ENCODE assay signal across 9 mouse cellular contexts in the genomic region with DNA sequence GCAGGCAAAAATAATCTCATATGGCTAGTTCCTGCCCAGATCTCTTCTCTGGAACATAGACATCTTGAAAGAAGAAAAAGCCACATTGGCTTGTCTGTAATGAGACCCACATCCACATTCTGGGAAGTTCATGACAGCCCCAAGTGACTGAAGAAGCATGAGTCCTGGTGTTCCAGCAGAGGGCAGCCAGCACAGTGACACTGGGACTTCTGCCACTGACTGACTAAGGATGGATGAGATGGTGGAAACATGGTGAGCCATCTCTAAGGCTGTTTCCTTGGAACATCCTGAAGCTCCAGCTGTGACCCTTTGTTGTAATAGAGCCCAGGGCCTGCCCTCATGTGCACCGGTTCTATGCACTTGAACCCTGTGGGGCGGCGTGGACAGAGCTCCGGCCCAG. TPM values are rescaled to one million over a fixed set of nuclear protein-coding genes. Genes with fewer than 3 reads are reported as not detected.
A peak's percentile ranks its signal among the peaks of the same experiment; 100 is the strongest.
DNase-seq lines count a peak whose midpoint lies in the region; ATAC-seq and TF ChIP-seq lines count a peak whose summit lies in the region.
"Had no signal": no experiment of that assay in that cellular context is flagged by ENCODE, and none has a peak within 500 bp of the region (broad histone marks: within the 10 kb centered on the region; RNA-seq: fewer than 3 reads in every experiment).

No protein-coding gene starts in this region.

- no peaks in the 10 kb centered on the region for H3K27me3 ChIP-seq in liver, embryonic 14.5 days (ENCODE audit: control insufficient read depth, insufficient read depth, low read length)
- H3K27me3 ChIP-seq in liver, embryonic 11.5 days (replicated peaks; ENCODE audit: control insufficient read depth, insufficient read depth, low read length): no peaks in the 10 kb centered on the region
- no peaks in the 10 kb centered on the region for H3K27me3 ChIP-seq in midbrain, embryonic 16.5 days (ENCODE audit: control insufficient read depth, insufficient read depth, low read depth, low read length)
- H3K27me3 ChIP-seq: lung, embryonic 15.5 days had no signal

- H3K9ac ChIP-seq in liver, embryonic 14.5 days (replicated peaks): no peak overlapping the region
- H3K9ac ChIP-seq in liver, embryonic 11.5 days (ENCODE audit: low read depth, low read length): no peak overlapping the region
- H3K9ac ChIP-seq in midbrain, embryonic 16.5 days (ENCODE audit: low read depth, low read length): no peak overlapping the region
- H3K9ac ChIP-seq: lung, embryonic 15.5 days had no signal

- no peaks in the 10 kb centered on the region for H3K36me3 ChIP-seq in liver, embryonic 14.5 days (replicated peaks; ENCODE audit: control insufficient read depth, insufficient read depth, low read depth)
- no peaks in the 10 kb centered on the region for H3K36me3 ChIP-seq in liver, embryonic 11.5 days (ENCODE audit: control insufficient read depth, insufficient read depth, low read length)
- no peaks in the 10 kb centered on the region for H3K36me3 ChIP-seq in midbrain, embryonic 16.5 days (ENCODE audit: control insufficient read depth, insufficient read depth, low read length)
- H3K36me3 ChIP-seq: lung, embryonic 15.5 days had no signal

- no peaks in the 10 kb centered on the region for H3K9me3 ChIP-seq in liver, embryonic 14.5 days (ENCODE audit: control insufficient read depth, low read length)
- H3K9me3 ChIP-seq in liver, embryonic 11.5 days (ENCODE audit: control insufficient read depth, low read length): no peaks in the 10 kb centered on the region
- no peaks in the 10 kb centered on the region for H3K9me3 ChIP-seq in midbrain, embryonic 16.5 days (replicated peaks; ENCODE audit: control insufficient read depth, low read length, poor library complexity, severe bottlenecking)
- H3K9me3 ChIP-seq: lung, embryonic 15.5 days had no signal

- TF ChIP-seq CTCF in liver, embryonic 14.5 days (IDR thresholded peaks at IDR 0.05; ENCODE audit: low read depth): peak; percentile 31

- DNase-seq in heart, adult 11 months: peak; percentile 96
- DNase-seq in heart, postnatal 4 days: no peak
- no peak for DNase-seq in liver, embryonic 14.5 days (ENCODE audit: low read depth in 3 of 3, low spot score in 3 of 3)
- DNase-seq in liver, embryonic 11.5 days (ENCODE audit: low spot score): no peak
- DNase-seq in heart, adult 9 months (ENCODE audit: low spot score in 2 of 2): peak; percentile 39 to 49
- DNase-seq in lung, postnatal 36 days: peak; percentile 78
- DNase-seq in cerebellum, adult 8-10 months: no peak

- no peak overlapping the region for H3K4me3 ChIP-seq in liver, embryonic 14.5 days (ENCODE audit: insufficient read depth in 1 of 2, low read depth in 2 of 2, low read length in 2 of 2)
- H3K4me3 ChIP-seq in liver, embryonic 11.5 days (ENCODE audit: low read depth, low read length): no peak overlapping the region
- no peak overlapping the region for H3K4me3 ChIP-seq in midbrain, embryonic 16.5 days (ENCODE audit: low read depth, low read length)
- H3K4me3 ChIP-seq: lung, embryonic 15.5 days had no signal

- H3K4me2 ChIP-seq in liver, embryonic 14.5 days (ENCODE audit: low read depth): no peak overlapping the region
- H3K4me2 ChIP-seq in liver, embryonic 11.5 days: no peak overlapping the region
- no peak overlapping the region for H3K4me2 ChIP-seq in midbrain, embryonic 16.5 days (ENCODE audit: low read length)
- H3K4me2 ChIP-seq: lung, embryonic 15.5 days had no signal

- WGBS in liver, embryonic 14.5 days (ENCODE audit: insufficient replicate concordance): 67% methylated on average over 4 of the region's 4 CpGs
- WGBS in liver, embryonic 11.5 days: 80% methylated on average over 4 of the region's 4 CpGs
- 86% methylated on average over 4 of the region's 4 CpGs for WGBS in midbrain, embryonic 16.5 days

- no peak overlapping the region for H3K27ac ChIP-seq in liver, embryonic 14.5 days
- no peak overlapping the region for H3K27ac ChIP-seq in liver, embryonic 11.5 days (ENCODE audit: low read depth, low read length)
- no peak overlapping the region for H3K27ac ChIP-seq in midbrain, embryonic 16.5 days (ENCODE audit: low read length)
- H3K27ac ChIP-seq: lung, embryonic 15.5 days had no signal

- H3K4me1 ChIP-seq in liver, embryonic 14.5 days (replicated peaks; ENCODE audit: control insufficient read depth in 2 of 2, insufficient read depth in 2 of 2, low read length in 1 of 2): no peaks in the 10 kb centered on the region
- H3K4me1 ChIP-seq in liver, embryonic 11.5 days (replicated peaks; ENCODE audit: control insufficient read depth, insufficient read depth, low read length): no peaks in the 10 kb centered on the region
- no peaks in the 10 kb centered on the region for H3K4me1 ChIP-seq in midbrain, embryonic 16.5 days (ENCODE audit: control insufficient read depth, insufficient read depth, low read length)
- H3K4me1 ChIP-seq: lung, embryonic 15.5 days had no signal

- ATAC-seq in liver, embryonic 14.5 days (ENCODE audit: insufficient read depth): no peak
- no peak for ATAC-seq in liver, embryonic 11.5 days (replicated peaks; ENCODE audit: low FRiP score)
- ATAC-seq in midbrain, embryonic 16.5 days: no peak

- TF ChIP-seq EP300 in liver, embryonic 14.5 days (IDR thresholded peaks at IDR 0.05; ENCODE audit: low read depth): no peak

RNA-seq across cellular contexts. Expression of gene Trpm1, which starts 25.7 kb away (rescaled TPM):
- total RNA-seq in heart, postnatal 4 days (2021): not detected
- not detected in 2 replicates for polyA plus RNA-seq in liver, embryonic 14.5 days (2012; rRNA removed)
- not detected in 2 replicates for polyA plus RNA-seq in liver, embryonic 14.5 days (2014; fragmentation: Nextera tagmentation; extraction: Ambion mirVana)
- polyA plus RNA-seq in liver, embryonic 11.5 days (2014; fragmentation: Nextera tagmentation; extraction: Ambion mirVana): 0.21 TPM in 1 of 2 replicates, not detected in the other
- polyA plus RNA-seq in midbrain, embryonic 16.5 days (2015; fragmentation: Nextera tagmentation; extraction: Ambion mirVana): 0.15 and 0.20 TPM in 2 replicates
- polyA plus RNA-seq: lung, embryonic 15.5 days had no signal

Comparison
In these comparisons a context has a peak if more than half of its experiments do, and no peak if none do; other contexts are left out.
1. DNase-seq: peak in heart, adult 11 months (single experiment), heart, adult 9 months (2 of 2) and lung, postnatal 36 days (single experiment); none in heart, postnatal 4 days (single experiment), liver, embryonic 14.5 days (0 of 3), liver, embryonic 11.5 days (single experiment) and cerebellum, adult 8-10 months (single experiment).